Mouse (Mus musculus) lung, postnatal 25 days (tissue): ENCODE results near the gene Rad1.
"Not testable (repeated sequence)": the region's sequence is repeated elsewhere in the genome, so short reads cannot be mapped to it uniquely, and the experiment has no call there.

Experiments used
- DNase-seq: peaks from one replicate; pipeline ENCODE4 v3.0.0; 2022; ENCODE audit warnings: low spot score

The Rad1 gene

GRCm38 (mm10) chr15:10515166-10515565 lies 29.3 kb downstream of the Rad1 start:
- DNase-seq, result no peak

- no peak for DNase-seq
Measured at GRCm38 (mm10) chr15:10525896-10526295, 40.1 kb downstream of the Rad1 start.

GRCm38 (mm10) chr15:10531352-10531751 lies 45.5 kb downstream of the Rad1 start:
- no peak for DNase-seq

GRCm38 (mm10) chr15:10533361-10533760 lies 47.5 kb downstream of the Rad1 start:
- not testable (repeated sequence) for DNase-seq

GRCm38 (mm10) chr15:10534591-10534990 lies 48.8 kb downstream of the Rad1 start:
- DNase-seq, result no peak

- no peak for DNase-seq
Measured at GRCm38 (mm10) chr15:10535969-10536368, 50.2 kb downstream of the Rad1 start.

- no peak for DNase-seq
Measured at GRCm38 (mm10) chr15:10540271-10541088, 54.7 kb downstream of the Rad1 start.
